Mouse (Mus musculus): ENCODE measurements around the gene Ttc7. TPM values are rescaled to one million over a fixed set of nuclear protein-coding genes. Genes with fewer than 3 reads are reported as not detected.

Gene Ttc7
- total and polyA plus RNA-seq, 2 experiments from 2014 or later, result 2.7 to 6.7 TPM

GRCm38 (mm10) chr17:87317271-87317670, 34.6 kb downstream of the Ttc7 start:
- H3K9ac ChIP-seq (replicated peaks; ENCODE audit: low read depth, low read length), result no peak overlapping the region
- H3K4me2 ChIP-seq (ENCODE audit: low read depth, low read length), result no peak overlapping the region
- H3K9me3 ChIP-seq (replicated peaks; ENCODE audit: control insufficient read depth, low read length), result 0 out of 2 replicates have a peak, but pooled peaks cover 5% of the 10 kb centered on the region
- TF ChIP-seq CTCF (IDR thresholded peaks at IDR 0.05; ENCODE audit: low read depth) (no peak), EP300 (IDR thresholded peaks at IDR 0.05; ENCODE audit: low read depth) (no peak)
- WGBS, result 50% methylated on average over 6 of the region's 6 CpGs
- H3K27ac ChIP-seq (ENCODE audit: low read depth), result no peak overlapping the region
- DNase-seq (ENCODE audit: low spot score) (no peak), ATAC-seq (ENCODE audit: insufficient read depth, low read depth) (no peak)
- H3K4me1 ChIP-seq (ENCODE audit: control insufficient read depth, insufficient read depth), result no peaks in the 10 kb centered on the region
- H3K36me3 ChIP-seq (replicated peaks; ENCODE audit: control insufficient read depth, insufficient read depth, low read length), result no peaks in the 10 kb centered on the region
- H3K4me3 ChIP-seq (ENCODE audit: low read depth, low read length), result no peak overlapping the region
- H3K27me3 ChIP-seq (ENCODE audit: control insufficient read depth, insufficient read depth, low read length), result 0 out of 2 replicates have a peak, but pooled peaks cover 4% of the 10 kb centered on the region

- 0 out of 2 replicates have a peak, but pooled peaks cover 5% of the 10 kb centered on the region for H3K9me3 ChIP-seq (replicated peaks; ENCODE audit: control insufficient read depth, low read length)
- no peak for DNase-seq (ENCODE audit: low spot score)
- 73% methylated on average over 9 of the region's 9 CpGs for WGBS
- H3K27ac ChIP-seq (ENCODE audit: low read depth), result no peak overlapping the region
- no peak overlapping the region for H3K4me2 ChIP-seq (ENCODE audit: low read depth, low read length)
- ATAC-seq (ENCODE audit: insufficient read depth, low read depth), result no peak
- no peak for TF ChIP-seq EP300 (IDR thresholded peaks at IDR 0.05; ENCODE audit: low read depth)
- no peak for TF ChIP-seq CTCF (IDR thresholded peaks at IDR 0.05; ENCODE audit: low read depth)
- no peaks in the 10 kb centered on the region for H3K36me3 ChIP-seq (replicated peaks; ENCODE audit: control insufficient read depth, insufficient read depth, low read length)
- H3K9ac ChIP-seq (replicated peaks; ENCODE audit: low read depth, low read length), result no peak overlapping the region
- H3K4me3 ChIP-seq (ENCODE audit: low read depth, low read length), result no peak overlapping the region
- 0 out of 2 replicates have a peak, but pooled peaks cover 4% of the 10 kb centered on the region for H3K27me3 ChIP-seq (ENCODE audit: control insufficient read depth, insufficient read depth, low read length)
- H3K4me1 ChIP-seq (ENCODE audit: control insufficient read depth, insufficient read depth), result no peaks in the 10 kb centered on the region
These were observed 35.3 kb downstream of the Ttc7 start for GRCm38 (mm10) chr17:87317947-87318346.

GRCm38 (mm10) chr17:87321673-87322072, 39.0 kb downstream of the Ttc7 start:
- WGBS, result 95% methylated on average over 1 of the region's 1 CpGs
- no peak for TF ChIP-seq EP300 (IDR thresholded peaks at IDR 0.05; ENCODE audit: low read depth)
- TF ChIP-seq CTCF (IDR thresholded peaks at IDR 0.05; ENCODE audit: low read depth), result peak; percentile 47
- no peaks in the 10 kb centered on the region for H3K4me1 ChIP-seq (ENCODE audit: control insufficient read depth, insufficient read depth)
- no peaks in the 10 kb centered on the region for H3K27me3 ChIP-seq (ENCODE audit: control insufficient read depth, insufficient read depth, low read length)
- no peak overlapping the region for H3K27ac ChIP-seq (ENCODE audit: low read depth)
- H3K36me3 ChIP-seq (replicated peaks; ENCODE audit: control insufficient read depth, insufficient read depth, low read length), result no peaks in the 10 kb centered on the region
- no peak overlapping the region for H3K9ac ChIP-seq (replicated peaks; ENCODE audit: low read depth, low read length)
- 0 out of 2 replicates have a peak, but pooled peaks cover 5% of the 10 kb centered on the region for H3K9me3 ChIP-seq (replicated peaks; ENCODE audit: control insufficient read depth, low read length)
- no peak overlapping the region for H3K4me2 ChIP-seq (ENCODE audit: low read depth, low read length)
- H3K4me3 ChIP-seq (ENCODE audit: low read depth, low read length), result no peak overlapping the region
- ATAC-seq (ENCODE audit: insufficient read depth, low read depth) (no peak), DNase-seq (ENCODE audit: low spot score) (no peak)

GRCm38 (mm10) chr17:87323215-87323614, 40.5 kb downstream of the Ttc7 start:
- TF ChIP-seq CTCF (IDR thresholded peaks at IDR 0.05; ENCODE audit: low read depth), result no peak
- TF ChIP-seq EP300 (IDR thresholded peaks at IDR 0.05; ENCODE audit: low read depth), result no peak
- no peak for ATAC-seq (ENCODE audit: insufficient read depth, low read depth)
- WGBS, result 85% methylated on average over 9 of the region's 9 CpGs

GRCm38 (mm10) chr17:87325501-87325900, 42.8 kb downstream of the Ttc7 start:
- peaks cover 2% of the 10 kb centered on the region; the same call in 1 of the 2 replicates for H3K27me3 ChIP-seq (ENCODE audit: control insufficient read depth, insufficient read depth, low read length)
- no peak for ATAC-seq (ENCODE audit: insufficient read depth, low read depth)
- no peaks in the 10 kb centered on the region for H3K4me1 ChIP-seq (ENCODE audit: control insufficient read depth, insufficient read depth)
- TF ChIP-seq CTCF (IDR thresholded peaks at IDR 0.05; ENCODE audit: low read depth) (no peak), EP300 (IDR thresholded peaks at IDR 0.05; ENCODE audit: low read depth) (no peak)
- H3K4me3 ChIP-seq (ENCODE audit: low read depth, low read length), result no peak overlapping the region
- 0 out of 2 replicates have a peak, but pooled peaks cover 5% of the 10 kb centered on the region for H3K9me3 ChIP-seq (replicated peaks; ENCODE audit: control insufficient read depth, low read length)
- no peak for DNase-seq (ENCODE audit: low spot score)
- H3K36me3 ChIP-seq (replicated peaks; ENCODE audit: control insufficient read depth, insufficient read depth, low read length), result no peaks in the 10 kb centered on the region
- no peak overlapping the region for H3K9ac ChIP-seq (replicated peaks; ENCODE audit: low read depth, low read length)
- 77% methylated on average over 15 of the region's 15 CpGs for WGBS
- no peak overlapping the region for H3K4me2 ChIP-seq (ENCODE audit: low read depth, low read length)
- H3K27ac ChIP-seq (ENCODE audit: low read depth), result no peak overlapping the region

More at GRCm38 (mm10) chr17:87323215-87323614, 40.5 kb downstream of the Ttc7 start:
- Histone ChIP-seq H3K9ac (replicated peaks; ENCODE audit: low read depth, low read length) (no peak overlapping the region), H3K27me3 (ENCODE audit: control insufficient read depth, insufficient read depth, low read length) (no peaks in the 10 kb centered on the region), H3K4me2 (ENCODE audit: low read depth, low read length) (no peak overlapping the region), H3K4me3 (ENCODE audit: low read depth, low read length) (no peak overlapping the region), H3K27ac (ENCODE audit: low read depth) (no peak overlapping the region), H3K4me1 (ENCODE audit: control insufficient read depth, insufficient read depth) (no peaks in the 10 kb centered on the region), H3K36me3 (replicated peaks; ENCODE audit: control insufficient read depth, insufficient read depth, low read length) (no peaks in the 10 kb centered on the region), H3K9me3 (replicated peaks; ENCODE audit: control insufficient read depth, low read length) (0 out of 2 replicates have a peak, but pooled peaks cover 5% of the 10 kb centered on the region)
- no peak for DNase-seq (ENCODE audit: low spot score)

- Histone ChIP-seq H3K9me3 (replicated peaks; ENCODE audit: control insufficient read depth, low read length) (0 out of 2 replicates have a peak, but pooled peaks cover 1% of the 10 kb centered on the region), H3K27me3 (ENCODE audit: control insufficient read depth, insufficient read depth, low read length) (peaks cover 4% of the 10 kb centered on the region; the same call in 1 of the 2 replicates), H3K4me3 (ENCODE audit: low read depth, low read length) (no peak overlapping the region), H3K4me1 (ENCODE audit: control insufficient read depth, insufficient read depth) (peaks cover 6% of the 10 kb centered on the region; the same call in 1 of the 2 replicates), H3K9ac (replicated peaks; ENCODE audit: low read depth, low read length) (no peak overlapping the region), H3K27ac (ENCODE audit: low read depth) (no peak overlapping the region), H3K4me2 (ENCODE audit: low read depth, low read length) (no peak overlapping the region), H3K36me3 (replicated peaks; ENCODE audit: control insufficient read depth, insufficient read depth, low read length) (no peaks in the 10 kb centered on the region)
- DNase-seq (ENCODE audit: low spot score), result no peak
- whole genome bisulfite sequencing, result 59% methylated on average over 6 of the region's 6 CpGs
- no peak for TF ChIP-seq CTCF (IDR thresholded peaks at IDR 0.05; ENCODE audit: low read depth)
- no peak for TF ChIP-seq EP300 (IDR thresholded peaks at IDR 0.05; ENCODE audit: low read depth)
- no peak for ATAC-seq (ENCODE audit: insufficient read depth, low read depth)
These were observed 44.3 kb downstream of the Ttc7 start for GRCm38 (mm10) chr17:87326987-87327386.

All from heart, postnatal 0 days (tissue).